Mouse (Mus musculus) heart, adult 2 months (tissue): ENCODE results near the gene Plxna3.

Experiments used
- CTCF ChIP-seq: fragments of 200-600 bp; IDR thresholded peaks from 2 replicates; pipeline ENCODE4 v1.8.1; 2022; ENCODE audit warnings: antibody characterized with exemption, mild to moderate bottlenecking, moderate library complexity
- EP300 ChIP-seq: fragments of 200-500 bp; IDR thresholded peaks from 2 replicates; pipeline ENCODE4 v1.6.1; 2011; ENCODE audit warnings: low read depth, low read length, control low read depth; ENCODE audit not compliant: insufficient read depth
- POLR2A ChIP-seq: fragments of 200-500 bp; IDR thresholded peaks from 2 replicates; pipeline ENCODE4 v1.6.1; 2011; ENCODE audit warnings: mild to moderate bottlenecking, low read depth, low read length, control low read depth; ENCODE audit not compliant: insufficient read depth

DNA sequence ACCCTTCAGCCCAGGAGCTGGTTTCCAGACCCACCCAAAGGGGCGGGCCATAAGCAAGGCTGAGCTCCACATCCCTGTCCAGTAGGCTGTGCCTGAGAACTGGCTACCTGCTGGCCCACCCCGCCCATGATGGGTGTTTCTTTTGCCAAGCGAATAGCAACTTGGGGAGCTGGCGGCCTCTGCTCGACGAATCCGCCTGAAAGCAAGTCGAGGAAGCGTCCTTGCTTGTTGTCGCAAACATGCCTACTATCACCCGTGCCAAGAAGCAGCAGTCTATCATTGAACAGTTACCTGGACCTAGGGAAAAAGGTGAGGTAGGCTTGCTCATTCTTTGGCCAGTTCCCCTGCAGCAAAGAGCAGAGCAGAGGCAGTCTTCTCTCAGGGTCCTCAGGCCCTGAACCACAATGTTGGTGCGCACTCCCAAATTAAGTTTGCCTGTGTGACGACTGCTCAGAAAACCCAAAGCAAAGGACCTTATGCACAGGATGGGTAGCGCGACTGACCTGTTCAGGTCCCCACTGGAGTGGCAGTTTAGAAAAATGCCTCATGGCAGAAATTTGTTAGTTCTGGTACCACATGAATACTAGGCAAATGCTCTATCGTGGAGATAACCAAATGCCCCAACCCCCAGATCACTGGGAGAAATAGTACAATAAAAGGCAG lies 47.0 kb upstream of the Plxna3 start, which contains the start of the genes Taz and Dnase1l1:
- TF ChIP-seq POLR2A: 0 out of 2 replicates have a peak, but pooled peaks have one; percentile 52
- 0 out of 2 replicates have a peak, but pooled peaks have one; percentile 22 for TF ChIP-seq CTCF
- TF ChIP-seq EP300: no peak
